In genomic region chr11:61494129-61494997, GRCm38 (mm10) we compare ENCODE assay signal across 8 mouse cellular contexts. TPM values are rescaled to one million over a fixed set of nuclear protein-coding genes. Genes with fewer than 3 reads are reported as not detected.
DNase-seq lines count a peak whose midpoint lies in the region; ATAC-seq and TF ChIP-seq lines count a peak whose summit lies in the region.

TSS of gene Mapk7 (minus strand) at chr11:61494406.

- TF ChIP-seq CTCF in gastrocnemius, adult 2 months (IDR thresholded peaks at IDR 0.05), result no peak
- no peak for TF ChIP-seq CTCF in hindbrain, postnatal 0 days (IDR thresholded peaks at IDR 0.05; ENCODE audit: low read depth)

- DNase-seq in gastrocnemius, adult 2 months, result peak; percentile 98
- DNase-seq in hindbrain, postnatal 0 days (ENCODE audit: low spot score), result peak; percentile 100
- peak; percentile 92 to 96 for DNase-seq in left cerebral cortex, adult 9 months (ENCODE audit: low spot score in 2 of 2)
- peak; percentile 96 for DNase-seq in right cerebral cortex, postnatal 14 days
- peak; percentile 93 to 96 for DNase-seq in urinary bladder, postnatal 36 days (ENCODE audit: low spot score in 2 of 2)

- peak within 1 kb of the TSS; percentile 83 for H3K4me3 ChIP-seq in gastrocnemius, adult 2 months
- H3K4me3 ChIP-seq in hindbrain, postnatal 0 days (ENCODE audit: low read length), result peak within 1 kb of the TSS; percentile 89

- peaks cover 21% of the 10 kb centered on the region for H3K36me3 ChIP-seq in hindbrain, postnatal 0 days (ENCODE audit: insufficient read depth, low read length)

- no peaks in the 10 kb centered on the region for H3K9me3 ChIP-seq in hindbrain, postnatal 0 days (ENCODE audit: low read length)

- peak within 1 kb of the TSS; percentile 90 for H3K27ac ChIP-seq in gastrocnemius, adult 2 months
- peak within 1 kb of the TSS; percentile 91 for H3K27ac ChIP-seq in hindbrain, postnatal 0 days

- H3K9ac ChIP-seq in hindbrain, postnatal 0 days (replicated peaks; ENCODE audit: low read length), result peak within 1 kb of the TSS; percentile 93

- under 1% methylated on average over 51 of the region's 62 CpGs for WGBS in hindbrain, postnatal 0 days

- H3K27me3 ChIP-seq in hindbrain, postnatal 0 days (ENCODE audit: insufficient read depth, low read length), result no peaks in the 10 kb centered on the region

- H3K4me2 ChIP-seq in hindbrain, postnatal 0 days (ENCODE audit: low read depth, low read length), result peak within 1 kb of the TSS; percentile 88

- intact Hi-C loops in gastrocnemius, adult 2 months (cut with DNase I), result no loop called here

- ATAC-seq in activated CD4-positive, CD25-positive, alpha-beta regulatory T cell, adult 4 months, result peak; percentile 91
- ATAC-seq in common myeloid progenitor, adult 5-6 weeks (replicated peaks; ENCODE audit: low read depth, poor library complexity, severe bottlenecking), result peak; percentile 85
- peak; percentile 98 for ATAC-seq in hindbrain, postnatal 0 days
- ATAC-seq in megakaryocyte progenitor cell, adult 5-6 weeks (replicated peaks; ENCODE audit: poor library complexity), result peak; percentile 89

- peaks cover 12% of the 10 kb centered on the region for H3K4me1 ChIP-seq in hindbrain, postnatal 0 days (ENCODE audit: insufficient read depth, low read length)

RNA-seq across cellular contexts. Expression of gene Mapk7, which starts in this region (rescaled TPM):
- polyA plus RNA-seq in activated CD4-positive, CD25-positive, alpha-beta regulatory T cell, adult 4 months (2017; shearing (Covaris generic)), result 10 to 100 TPM in 1 of 2 experiments, 1 to 10 TPM in 1; 6.1 to 13.4 TPM
- 16.7 and 20.3 TPM in 2 replicates for total RNA-seq in common myeloid progenitor, adult 5-6 weeks (2017)
- 1 to 10 TPM; 2.7 to 2.9 TPM for total RNA-seq in gastrocnemius, adult 2 months (2021)
- 50.5 and 58.8 TPM in 2 replicates for total RNA-seq in hindbrain, postnatal 0 days (2014; rRNA removed)
- 43.1 TPM in 2 replicates for polyA plus RNA-seq in hindbrain, postnatal 0 days (2015; fragmentation: Nextera tagmentation; extraction: Ambion mirVana)
- 6.2 and 7.9 TPM in 2 replicates for total RNA-seq in megakaryocyte progenitor cell, adult 5-6 weeks (2015)
- 10.3 and 12.0 TPM in 2 replicates for total RNA-seq in megakaryocyte progenitor cell, adult 5-6 weeks (2017)

Comparison
In these comparisons a context has a peak if more than half of its experiments do, and no peak if none do; other contexts are left out.
1. Peak in every context shown above with its lines: DNase-seq, ATAC-seq, H3K4me3 ChIP-seq and H3K27ac ChIP-seq.